Mouse (Mus musculus): ENCODE data around the gene Harbi1. TPM values are rescaled to one million over a fixed set of nuclear protein-coding genes. Genes with fewer than 3 reads are reported as not detected.

The Harbi1 gene
- 17.1 and 17.9 TPM in 2 replicates for polyA plus RNA-seq (2015; fragmentation: Nextera tagmentation; extraction: Ambion mirVana)

GRCm38 (mm10) chr2:91710272-91711234, at the start of gene Harbi1, which contains the start of gene Atg13:
Gene Harbi1 (plus strand): TSS chr2:91710852.
Gene Atg13 (minus strand): TSS chr2:91710576.
- Histone ChIP-seq H3K4me1 (peaks cover 18% of the 10 kb centered on the region), H3K36me3 (no peaks in the 10 kb centered on the region), H3K9me3 (no peaks in the 10 kb centered on the region), H3K27ac (peak within 1 kb of the TSS; percentile 75), H3K4me2 (peak within 1 kb of the TSS; percentile 80), H3K4me3 (peak within 1 kb of the TSS; percentile 97), H3K9ac (peak within 1 kb of the TSS; percentile 81), H3K27me3 (no peaks in the 10 kb centered on the region)
- whole genome bisulfite sequencing = under 1% methylated on average over 66 of the region's 66 CpGs
- ATAC-seq (ENCODE audit: borderline replicate concordance, extremely low read depth, low FRiP score, low TSS enrichment) = peak; percentile 99

- H3K9ac ChIP-seq = no peak overlapping the region
- peaks cover 69% of the 10 kb centered on the region for H3K36me3 ChIP-seq
- WGBS = 92% methylated on average over 6 of the region's 6 CpGs
- no peak for ATAC-seq (ENCODE audit: borderline replicate concordance, extremely low read depth, low FRiP score, low TSS enrichment)
- no peaks in the 10 kb centered on the region for H3K9me3 ChIP-seq
- H3K27ac ChIP-seq = no peak overlapping the region
- H3K4me3 ChIP-seq = no peak overlapping the region
- peaks cover 7% of the 10 kb centered on the region; the same call in 1 of the 2 replicates for H3K4me1 ChIP-seq
- H3K4me2 ChIP-seq = no peak overlapping the region
- no peaks in the 10 kb centered on the region for H3K27me3 ChIP-seq
Observed at GRCm38 (mm10) chr2:91660981-91661380, 49.7 kb upstream of the Harbi1 start.

GRCm38 (mm10) chr2:91664780-91665179, 45.9 kb upstream of the Harbi1 start:
- no peak overlapping the region for H3K9ac ChIP-seq
- H3K4me2 ChIP-seq = no peak overlapping the region
- H3K9me3 ChIP-seq = no peaks in the 10 kb centered on the region
- no peaks in the 10 kb centered on the region for H3K4me1 ChIP-seq
- H3K36me3 ChIP-seq = peaks cover 81% of the 10 kb centered on the region
- H3K27me3 ChIP-seq = no peaks in the 10 kb centered on the region
- no peak for ATAC-seq (ENCODE audit: borderline replicate concordance, extremely low read depth, low FRiP score, low TSS enrichment)
- no peak overlapping the region for H3K27ac ChIP-seq
- H3K4me3 ChIP-seq = no peak overlapping the region

DNA sequence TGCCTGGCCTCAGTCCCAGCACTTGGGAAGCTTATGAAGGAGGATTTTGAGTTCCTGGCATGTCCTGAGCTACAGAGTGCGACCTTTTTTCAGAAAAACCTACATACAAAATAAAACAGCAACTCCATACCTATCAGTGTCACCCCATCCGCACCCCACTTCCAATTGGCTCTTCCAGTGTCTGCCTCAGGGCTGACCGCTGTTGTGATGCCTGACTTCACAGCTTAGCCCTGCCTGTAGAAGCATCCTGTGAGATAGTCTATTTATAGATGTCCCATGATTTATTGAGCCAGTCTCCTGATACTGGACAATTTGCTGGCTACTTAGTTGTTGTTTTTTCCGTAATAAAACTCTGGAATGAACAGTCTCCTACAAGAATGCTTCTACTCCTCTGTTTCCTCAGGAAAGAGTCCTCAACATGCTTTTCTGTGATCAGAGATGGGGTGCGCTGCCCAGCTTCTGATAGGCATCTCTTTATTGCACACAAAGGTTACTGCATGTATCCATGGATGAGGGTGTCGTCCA, 44.2 kb upstream of the Harbi1 start:
- WGBS = 92% methylated on average over 6 of the region's 6 CpGs
- no peaks in the 10 kb centered on the region for H3K27me3 ChIP-seq
- H3K36me3 ChIP-seq = peaks cover 82% of the 10 kb centered on the region
- no peaks in the 10 kb centered on the region for H3K9me3 ChIP-seq
- H3K9ac ChIP-seq = no peak overlapping the region
- no peaks in the 10 kb centered on the region for H3K4me1 ChIP-seq
- H3K4me3 ChIP-seq = no peak overlapping the region
- H3K4me2 ChIP-seq = no peak overlapping the region
- no peak for ATAC-seq (ENCODE audit: borderline replicate concordance, extremely low read depth, low FRiP score, low TSS enrichment)
- H3K27ac ChIP-seq = no peak overlapping the region

DNA sequence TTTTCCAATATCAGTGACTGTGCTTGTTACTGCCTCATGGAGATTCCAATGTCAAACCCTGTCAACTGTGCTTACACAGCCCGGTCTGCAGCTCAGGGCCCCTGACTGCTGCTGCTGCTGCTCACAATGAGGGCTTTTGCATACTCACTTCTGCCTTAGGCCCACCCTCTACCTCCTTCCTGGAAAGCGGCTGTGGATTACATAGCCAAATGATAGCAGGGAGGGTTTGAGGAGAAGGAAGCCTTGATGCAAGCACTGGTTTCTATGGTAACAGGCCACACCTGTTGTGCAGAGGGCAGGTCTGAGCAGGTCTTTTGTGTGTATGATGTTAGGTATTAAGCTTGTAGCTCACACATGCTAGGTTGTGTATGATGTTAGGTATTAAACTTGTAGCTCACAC, 42.9 kb upstream of the Harbi1 start:
- Histone ChIP-seq H3K27ac (no peak overlapping the region), H3K36me3 (peaks cover 71% of the 10 kb centered on the region), H3K9ac (no peak overlapping the region), H3K9me3 (no peaks in the 10 kb centered on the region), H3K27me3 (no peaks in the 10 kb centered on the region), H3K4me1 (no peaks in the 10 kb centered on the region), H3K4me2 (no peak overlapping the region), H3K4me3 (no peak overlapping the region)
- WGBS = 62% methylated on average over 2 of the region's 2 CpGs
- ATAC-seq (ENCODE audit: borderline replicate concordance, extremely low read depth, low FRiP score, low TSS enrichment) = no peak

DNA sequence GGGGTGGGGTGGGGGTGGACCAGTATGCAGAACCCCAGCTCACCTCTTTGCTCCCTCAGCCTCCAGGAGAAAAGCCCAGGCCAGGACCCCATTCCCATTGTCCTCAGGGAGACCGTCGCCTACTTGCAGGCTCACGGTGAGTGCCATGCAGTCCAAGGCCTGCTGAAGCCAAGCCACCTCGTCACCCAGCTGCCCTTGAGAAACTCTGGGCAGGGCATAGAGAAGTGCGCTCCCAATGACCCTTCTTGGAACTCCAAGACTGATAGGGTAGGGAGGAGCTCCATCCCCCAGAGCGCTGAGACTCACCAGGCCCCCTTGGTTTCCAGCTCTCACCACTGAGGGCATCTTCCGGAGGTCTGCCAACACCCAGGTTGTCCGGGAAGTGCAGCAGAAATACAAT, 41.3 kb upstream of the Harbi1 start:
- WGBS = 87% methylated on average over 8 of the region's 8 CpGs
- H3K27me3 ChIP-seq = no peaks in the 10 kb centered on the region
- H3K9me3 ChIP-seq = no peaks in the 10 kb centered on the region
- H3K9ac ChIP-seq = no peak overlapping the region
- no peak overlapping the region for H3K27ac ChIP-seq
- H3K36me3 ChIP-seq = peaks cover 65% of the 10 kb centered on the region
- no peak overlapping the region for H3K4me2 ChIP-seq
- no peaks in the 10 kb centered on the region for H3K4me1 ChIP-seq
- ATAC-seq (ENCODE audit: borderline replicate concordance, extremely low read depth, low FRiP score, low TSS enrichment) = no peak
- H3K4me3 ChIP-seq = no peak overlapping the region

- 87% methylated on average over 6 of the region's 6 CpGs for WGBS
- Histone ChIP-seq H3K4me3 (no peak overlapping the region), H3K4me1 (no peaks in the 10 kb centered on the region), H3K27ac (no peak overlapping the region), H3K4me2 (no peak overlapping the region), H3K9me3 (no peaks in the 10 kb centered on the region), H3K27me3 (no peaks in the 10 kb centered on the region), H3K36me3 (peaks cover 66% of the 10 kb centered on the region), H3K9ac (no peak overlapping the region)
- ATAC-seq (ENCODE audit: borderline replicate concordance, extremely low read depth, low FRiP score, low TSS enrichment) = no peak
Observed at GRCm38 (mm10) chr2:91670038-91670437, 40.6 kb upstream of the Harbi1 start.

GRCm38 (mm10) chr2:91673587-91673986, 37.1 kb upstream of the Harbi1 start:
- Histone ChIP-seq H3K9me3 (no peaks in the 10 kb centered on the region), H3K36me3 (peaks cover 73% of the 10 kb centered on the region), H3K9ac (no peak overlapping the region), H3K27me3 (no peaks in the 10 kb centered on the region), H3K27ac (no peak overlapping the region), H3K4me3 (no peak overlapping the region), H3K4me1 (no peaks in the 10 kb centered on the region), H3K4me2 (no peak overlapping the region)
- no peak for ATAC-seq (ENCODE audit: borderline replicate concordance, extremely low read depth, low FRiP score, low TSS enrichment)
- WGBS = 96% methylated on average over 2 of the region's 2 CpGs

- Histone ChIP-seq H3K9ac (no peak overlapping the region), H3K4me2 (no peak overlapping the region), H3K27ac (no peak overlapping the region), H3K4me3 (no peak overlapping the region), H3K9me3 (no peaks in the 10 kb centered on the region), H3K27me3 (no peaks in the 10 kb centered on the region), H3K36me3 (peaks cover 65% of the 10 kb centered on the region), H3K4me1 (no peaks in the 10 kb centered on the region)
- 85% methylated on average over 5 of the region's 5 CpGs for WGBS
- no peak for ATAC-seq (ENCODE audit: borderline replicate concordance, extremely low read depth, low FRiP score, low TSS enrichment)
Observed at GRCm38 (mm10) chr2:91674895-91675294, 35.8 kb upstream of the Harbi1 start.

DNA sequence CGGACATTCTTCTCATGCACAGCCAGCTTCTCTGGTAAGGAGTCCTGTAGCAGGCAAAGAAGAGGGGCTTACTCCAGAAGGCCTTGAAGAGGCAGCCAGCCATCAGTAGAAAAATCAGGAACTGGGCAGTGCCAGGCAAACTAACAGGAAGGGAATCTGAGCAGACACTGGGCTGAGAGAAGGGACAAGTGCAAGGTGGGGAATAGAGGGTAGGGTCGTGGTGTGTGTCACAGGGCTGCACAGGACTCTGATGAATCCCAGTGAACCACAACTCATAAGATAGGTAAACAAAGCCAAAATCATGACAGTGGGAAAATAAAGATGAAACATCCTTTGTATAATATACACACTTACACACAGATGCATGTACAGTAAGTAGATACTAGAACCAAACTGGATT, 34.2 kb upstream of the Harbi1 start:
- Histone ChIP-seq H3K4me3 (no peak overlapping the region), H3K27me3 (no peaks in the 10 kb centered on the region), H3K27ac (no peak overlapping the region), H3K9me3 (no peaks in the 10 kb centered on the region), H3K4me1 (no peaks in the 10 kb centered on the region), H3K36me3 (peaks cover 67% of the 10 kb centered on the region), H3K4me2 (no peak overlapping the region), H3K9ac (no peak overlapping the region)
- WGBS = 63% methylated on average over 2 of the region's 2 CpGs
- ATAC-seq (ENCODE audit: borderline replicate concordance, extremely low read depth, low FRiP score, low TSS enrichment) = no peak

GRCm38 (mm10) chr2:91676961-91677360, 33.7 kb upstream of the Harbi1 start:
- peaks cover 67% of the 10 kb centered on the region for H3K36me3 ChIP-seq
- no peak overlapping the region for H3K27ac ChIP-seq
- ATAC-seq (ENCODE audit: borderline replicate concordance, extremely low read depth, low FRiP score, low TSS enrichment) = no peak

DNA sequence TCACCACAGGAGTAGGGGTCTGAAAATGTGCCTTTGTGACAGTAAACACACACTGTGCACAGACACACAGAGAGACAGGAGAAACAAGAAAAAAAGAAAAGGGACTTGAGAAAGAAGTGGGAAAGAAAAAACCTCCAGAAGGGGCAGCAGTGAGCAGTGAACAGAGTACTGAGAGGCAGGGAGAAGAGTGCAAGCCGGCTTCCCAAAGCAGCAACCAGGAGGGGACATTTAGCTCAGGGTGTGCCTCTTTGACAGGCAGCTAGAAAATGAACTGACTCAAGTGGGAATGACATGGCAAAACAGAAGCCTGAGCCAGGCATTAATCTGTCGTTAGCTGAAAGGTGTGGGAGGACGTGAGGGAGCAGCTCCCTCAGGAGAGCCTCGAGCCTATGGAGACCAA, 27.8 kb upstream of the Harbi1 start:
- no peaks in the 10 kb centered on the region for H3K27me3 ChIP-seq
- no peak overlapping the region for H3K27ac ChIP-seq
- H3K36me3 ChIP-seq = peaks cover 27% of the 10 kb centered on the region
- WGBS = 55% methylated on average over 4 of the region's 4 CpGs
- H3K9me3 ChIP-seq = no peaks in the 10 kb centered on the region
- no peak overlapping the region for H3K9ac ChIP-seq
- H3K4me2 ChIP-seq = no peak overlapping the region
- H3K4me3 ChIP-seq = no peak overlapping the region
- H3K4me1 ChIP-seq = no peaks in the 10 kb centered on the region
- no peak for ATAC-seq (ENCODE audit: borderline replicate concordance, extremely low read depth, low FRiP score, low TSS enrichment)

More at GRCm38 (mm10) chr2:91676961-91677360, 33.7 kb upstream of the Harbi1 start:
- H3K4me1 ChIP-seq = no peaks in the 10 kb centered on the region
- H3K9me3 ChIP-seq = no peaks in the 10 kb centered on the region
- no peak overlapping the region for H3K4me2 ChIP-seq
- no peak overlapping the region for H3K4me3 ChIP-seq
- H3K9ac ChIP-seq = no peak overlapping the region
- no peaks in the 10 kb centered on the region for H3K27me3 ChIP-seq

Data from lung, embryonic 15.5 days (tissue).